Mouse (Mus musculus) neural tube, embryonic 11.5 days (tissue): ENCODE data around the gene Cnn1. TPM values are rescaled to one million over a fixed set of nuclear protein-coding genes. Genes with fewer than 3 reads are reported as not detected.

Experiments used
- ATAC-seq: fragments of 200-750 bp; cut with Nextera tagmentation; 2 replicates; pipeline ENCODE4 v1.8.0; 2017; ENCODE audit warnings: moderate number of reproducible peaks, mild to moderate bottlenecking, moderate TSS enrichment, moderate library complexity; ENCODE audit not compliant: insufficient read depth, low FRiP score, low TSS enrichment
- DNase-seq: peaks from one replicate; pipeline ENCODE4 v3.0.0-alpha.2; 2015; ENCODE audit warnings: low spot score
- H3K27ac ChIP-seq: fragments of 300-500 bp; sonication (generic); 2 replicates; pipeline ENCODE4 v1.5.1; 2014; ENCODE audit warnings: low read depth, mild to moderate bottlenecking, low read length
- H3K27me3 ChIP-seq: fragments of 300-500 bp; sonication (generic); 2 replicates; pipeline ENCODE4 v1.6.1; 2014; ENCODE audit warnings: mild to moderate bottlenecking, low read length, mixed read lengths; ENCODE audit not compliant: control insufficient read depth, insufficient read depth
- H3K36me3 ChIP-seq: fragments of 300-500 bp; sonication (generic); 2 replicates; pipeline ENCODE4 v1.6.1; 2014; ENCODE audit warnings: mild to moderate bottlenecking, low read length, moderate library complexity, mixed read lengths; ENCODE audit not compliant: control insufficient read depth, insufficient read depth
- H3K4me1 ChIP-seq: fragments of 300-500 bp; sonication (generic); 2 replicates; pipeline ENCODE4 v1.6.1; 2014; ENCODE audit warnings: low read length, mixed read lengths; ENCODE audit not compliant: control insufficient read depth, insufficient read depth
- H3K4me2 ChIP-seq: fragments of 300-500 bp; sonication (generic); 2 replicates; pipeline ENCODE4 v1.6.1; 2014; ENCODE audit warnings: low read depth, mild to moderate bottlenecking, moderate library complexity
- H3K4me3 ChIP-seq: fragments of 300-500 bp; sonication (generic); 2 replicates; pipeline ENCODE4 v1.5.1; 2014; ENCODE audit warnings: low read depth, low read length
- H3K9ac ChIP-seq: fragments of 300-500 bp; sonication (generic); 2 replicates; pipeline ENCODE4 v1.6.1; 2014; ENCODE audit warnings: mild to moderate bottlenecking, low read length
- H3K9me3 ChIP-seq: fragments of 300-500 bp; sonication (generic); 2 replicates; pipeline ENCODE4 v1.6.1; 2016; ENCODE audit warnings: low read length; ENCODE audit not compliant: control insufficient read depth
- WGBS: fragments of 180-500 bp; shearing (Covaris S2); extraction: QIAGEN DNeasy Blood & Tissue Kit; methylation state at CpG from one replicate; pipeline ENCODE4 v1.1.7; 2014; 5-methylcytosine and 5-hydroxymethylcytosine counted together
- polyA plus RNA-seq: library from polyadenylated mRNA; unstranded; fragments of >200 nt; fragmentation: Nextera tagmentation; extraction: Ambion mirVana; gene quantifications from 2 replicates; pipeline ENCODE4 v1.2.1, GENCODE M21; 2014

The Cnn1 gene
- polyA plus RNA-seq, 1 experiment from 2014 or later: 1.0 TPM

DNA sequence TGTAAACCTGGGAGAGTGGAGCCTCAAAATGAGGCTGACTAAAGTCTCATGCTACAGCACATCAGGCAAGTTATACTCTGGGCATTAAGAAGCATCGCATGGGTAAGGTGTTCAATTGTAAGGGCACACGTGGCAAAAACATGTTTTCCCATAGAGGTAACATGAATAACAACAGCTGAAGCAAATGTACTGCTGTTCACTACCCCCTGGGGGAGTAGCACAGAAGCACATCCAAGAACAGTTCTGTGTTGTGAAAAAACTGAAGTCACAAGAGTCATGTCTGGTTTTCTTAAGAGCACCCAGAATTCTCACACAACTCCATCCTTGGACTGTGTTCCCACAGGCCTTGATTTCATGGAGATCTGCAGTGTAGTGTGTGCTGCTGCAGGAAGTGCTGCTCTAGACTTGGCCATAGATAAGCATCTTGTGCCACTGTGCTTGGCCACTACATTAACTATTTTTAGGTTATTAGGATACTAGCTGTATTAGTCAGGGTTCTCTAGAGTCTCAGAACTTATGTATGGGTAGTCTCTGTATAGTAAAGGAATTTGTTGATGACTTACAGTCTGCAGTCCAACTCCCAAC lies 11.9 kb upstream of the Cnn1 start:
- ATAC-seq (no peak), DNase-seq (no peak)
- H3K27me3 ChIP-seq: no peaks in the 10 kb centered on the region
- H3K9me3 ChIP-seq: no peaks in the 10 kb centered on the region
- H3K9ac ChIP-seq: no peak overlapping the region
- no peak overlapping the region for H3K27ac ChIP-seq
- H3K4me3 ChIP-seq: no peak overlapping the region
- WGBS: 79% methylated on average over 2 of the region's 2 CpGs
- no peaks in the 10 kb centered on the region for H3K4me1 ChIP-seq
- no peaks in the 10 kb centered on the region for H3K36me3 ChIP-seq
- no peak overlapping the region for H3K4me2 ChIP-seq

DNA sequence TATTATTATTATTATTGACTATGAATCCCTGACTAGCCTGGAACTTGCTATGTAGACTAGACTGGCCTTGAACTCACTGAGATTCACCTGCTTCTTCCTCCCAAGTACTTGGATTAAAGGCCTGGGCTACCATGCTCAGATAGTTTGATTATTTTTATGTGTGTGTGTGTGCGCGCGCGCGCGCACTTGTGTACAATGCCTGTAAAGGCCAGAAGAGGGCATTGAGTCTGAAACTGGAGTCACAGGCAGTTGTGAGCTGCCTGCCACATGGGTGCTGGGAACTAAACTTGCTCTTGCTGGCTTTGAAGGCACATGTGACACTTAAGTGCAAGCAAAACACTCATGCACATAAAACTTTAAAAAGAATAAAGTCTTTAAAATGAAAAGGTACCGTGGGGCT lies 9.7 kb upstream of the Cnn1 start:
- DNase-seq (no peak), ATAC-seq (no peak)
- no peak overlapping the region for H3K4me2 ChIP-seq
- H3K9ac ChIP-seq: no peak overlapping the region
- H3K27ac ChIP-seq: no peak overlapping the region
- 98% methylated on average over 7 of the region's 7 CpGs for WGBS
- H3K9me3 ChIP-seq: no peaks in the 10 kb centered on the region
- H3K4me3 ChIP-seq: no peak overlapping the region
- no peaks in the 10 kb centered on the region for H3K27me3 ChIP-seq
- no peaks in the 10 kb centered on the region for H3K36me3 ChIP-seq
- no peaks in the 10 kb centered on the region for H3K4me1 ChIP-seq

DNA sequence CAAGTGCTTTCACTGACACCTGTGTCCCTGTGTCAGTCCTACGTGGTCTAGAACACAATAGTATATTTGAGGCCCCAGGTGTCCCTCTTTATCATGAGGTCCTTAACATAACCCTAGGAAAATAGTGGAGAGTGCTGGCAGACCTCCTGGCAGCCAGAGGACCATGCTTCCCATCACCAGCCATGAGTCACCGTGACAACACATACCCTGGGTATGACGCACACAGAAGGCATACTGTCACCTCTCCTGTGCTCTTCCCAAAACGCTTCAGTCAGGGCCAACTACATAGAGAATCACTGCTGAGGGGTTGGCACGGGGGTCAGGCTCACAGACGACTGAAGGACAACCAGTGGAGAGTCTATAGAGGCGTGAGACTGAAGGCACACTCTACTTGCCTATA lies 9.0 kb upstream of the Cnn1 start:
- 90% methylated on average over 7 of the region's 7 CpGs for WGBS
- H3K27ac ChIP-seq: no peak overlapping the region
- DNase-seq: no peak
- H3K9ac ChIP-seq: no peak overlapping the region
- no peak overlapping the region for H3K4me2 ChIP-seq
- H3K27me3 ChIP-seq: no peaks in the 10 kb centered on the region
- ATAC-seq: no peak
- no peaks in the 10 kb centered on the region for H3K4me1 ChIP-seq
- no peaks in the 10 kb centered on the region for H3K36me3 ChIP-seq
- no peaks in the 10 kb centered on the region for H3K9me3 ChIP-seq
- H3K4me3 ChIP-seq: no peak overlapping the region

DNA sequence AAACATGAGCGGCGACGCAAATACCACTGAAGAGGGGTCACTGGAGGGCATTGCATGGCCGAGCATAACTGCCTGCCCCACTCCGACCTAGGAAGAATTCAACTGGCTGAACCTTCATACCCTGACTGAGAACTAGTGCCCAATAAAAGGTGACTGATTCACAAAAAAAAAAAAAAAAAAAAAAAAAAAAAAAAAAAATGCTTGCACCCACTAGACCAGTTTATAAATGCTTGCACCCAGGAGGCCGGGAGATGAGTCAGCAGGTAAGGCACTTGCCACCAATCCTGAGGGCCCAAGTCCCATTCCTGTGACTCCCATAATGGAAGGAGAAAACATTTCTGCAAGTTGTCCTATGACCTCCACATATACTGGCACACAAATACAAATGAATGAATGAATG lies 6.3 kb upstream of the Cnn1 start:
- H3K36me3 ChIP-seq: no peaks in the 10 kb centered on the region
- H3K4me2 ChIP-seq: no peak overlapping the region
- H3K27me3 ChIP-seq: no peaks in the 10 kb centered on the region
- DNase-seq (no peak), ATAC-seq (no peak)
- H3K9ac ChIP-seq: no peak overlapping the region
- H3K4me1 ChIP-seq: no peaks in the 10 kb centered on the region
- H3K4me3 ChIP-seq: no peak overlapping the region
- 91% methylated on average over 6 of the region's 6 CpGs for WGBS
- H3K9me3 ChIP-seq: no peaks in the 10 kb centered on the region
- H3K27ac ChIP-seq: no peak overlapping the region

DNA sequence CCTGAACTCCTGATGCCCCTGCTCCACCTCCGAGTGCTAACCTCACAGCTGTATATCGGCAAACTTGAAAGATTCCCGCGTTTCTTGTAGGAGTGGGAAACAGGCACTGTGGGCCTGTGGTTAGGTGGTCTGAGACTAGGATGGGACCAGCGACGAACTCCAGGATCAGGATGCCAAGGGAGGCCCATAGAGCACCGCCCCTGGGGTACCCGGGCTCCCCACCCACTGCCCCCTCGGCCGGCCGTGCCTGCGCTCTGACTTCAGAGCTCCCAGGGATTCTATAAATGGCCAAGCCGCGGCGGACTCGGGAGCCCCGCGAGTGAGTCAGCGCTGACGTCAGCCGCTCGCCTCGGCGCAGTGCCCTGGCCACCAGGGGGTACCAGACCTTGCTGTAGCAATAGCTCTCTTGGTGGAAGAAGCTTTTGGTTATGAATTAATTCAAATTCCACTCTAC lies 3.1 kb upstream of the Cnn1 start:
- H3K4me2 ChIP-seq: peak overlapping the region; percentile 64
- H3K4me1 ChIP-seq: no peaks in the 10 kb centered on the region
- ATAC-seq (peak; percentile 63), DNase-seq (peak; percentile 81)
- 1% methylated on average over 24 of the region's 24 CpGs for WGBS
- peaks cover 24% of the 10 kb centered on the region for H3K27me3 ChIP-seq
- H3K9ac ChIP-seq: peak overlapping the region; percentile 61
- no peaks in the 10 kb centered on the region for H3K36me3 ChIP-seq
- H3K27ac ChIP-seq: no peak overlapping the region
- H3K4me3 ChIP-seq: peak overlapping the region; percentile 31
- H3K9me3 ChIP-seq: no peaks in the 10 kb centered on the region

DNA sequence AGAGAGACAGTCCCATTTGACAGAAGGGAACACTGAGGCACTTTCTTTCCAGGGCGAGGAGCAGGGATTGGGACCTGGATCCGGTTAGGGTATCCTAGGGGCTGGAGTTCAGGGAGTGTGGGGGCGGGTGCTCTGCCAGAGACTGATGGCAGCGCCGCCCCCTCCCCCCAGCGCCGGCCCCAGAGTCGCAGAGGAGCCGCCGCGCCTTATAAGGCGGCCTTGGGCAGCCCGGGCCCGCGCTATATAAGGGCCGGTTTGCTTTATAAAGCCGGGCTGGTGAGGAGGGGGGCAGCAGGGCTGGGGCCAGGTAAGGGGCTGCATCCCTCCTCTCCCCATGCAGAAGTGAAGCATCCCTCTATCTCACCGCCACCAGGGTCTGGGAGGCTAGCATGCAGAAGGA lies 906 bp downstream of the Cnn1 start:
- DNase-seq (no peak), ATAC-seq (no peak)
- Histone ChIP-seq H3K27me3 (peaks cover 26% of the 10 kb centered on the region), H3K4me3 (no peak overlapping the region), H3K9me3 (no peaks in the 10 kb centered on the region), H3K4me1 (no peaks in the 10 kb centered on the region), H3K4me2 (no peak overlapping the region), H3K9ac (no peak overlapping the region), H3K27ac (no peak overlapping the region), H3K36me3 (no peaks in the 10 kb centered on the region)
- WGBS: 5% methylated on average over 16 of the region's 18 CpGs

DNA sequence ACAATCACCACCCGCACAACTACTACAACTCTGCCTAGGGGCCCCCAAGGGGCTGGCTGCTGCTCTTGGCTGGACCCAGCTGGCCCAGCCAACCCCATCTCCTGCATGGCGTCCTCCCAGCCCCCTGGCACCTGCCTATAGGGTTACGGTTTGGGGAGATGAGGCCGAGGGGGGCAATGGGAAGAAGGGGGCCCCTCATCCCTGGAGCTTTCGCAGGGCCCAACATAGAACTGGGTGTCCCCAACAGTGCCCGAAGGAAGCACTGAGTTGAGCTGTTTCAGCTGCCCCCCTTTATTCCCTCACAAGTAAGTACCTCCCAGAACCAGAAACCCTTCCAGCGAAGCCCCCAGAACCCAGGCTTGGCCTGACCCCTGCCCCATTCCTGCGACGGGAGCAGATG lies 9.2 kb downstream of the Cnn1 start:
- Histone ChIP-seq H3K4me2 (no peak overlapping the region), H3K27me3 (no peaks in the 10 kb centered on the region), H3K36me3 (peaks cover 12% of the 10 kb centered on the region), H3K9me3 (no peaks in the 10 kb centered on the region), H3K9ac (no peak overlapping the region), H3K27ac (no peak overlapping the region), H3K4me1 (no peaks in the 10 kb centered on the region), H3K4me3 (no peak overlapping the region)
- 85% methylated on average over 9 of the region's 9 CpGs for WGBS
- no peak for ATAC-seq
- no peak for DNase-seq

DNA sequence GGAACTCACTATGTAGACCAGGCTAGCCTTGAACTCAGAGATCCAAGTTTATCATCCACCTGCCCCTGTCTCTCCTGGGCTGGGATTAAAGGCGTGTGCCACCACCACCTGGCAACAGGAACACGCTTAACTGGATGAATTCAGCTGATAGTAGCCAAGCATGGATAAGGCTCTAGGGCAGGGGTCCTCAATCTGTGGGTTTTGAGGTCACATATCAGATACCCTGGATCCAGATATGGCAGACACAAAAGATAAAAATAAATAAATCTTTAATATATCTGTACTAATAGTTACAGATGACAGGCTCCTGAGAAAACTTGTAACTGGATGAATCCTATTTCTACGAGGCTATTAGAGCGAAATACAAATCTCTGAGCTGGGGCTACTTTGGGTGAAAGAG lies 16.6 kb downstream of the Cnn1 start:
- Histone ChIP-seq H3K4me3 (peak overlapping the region; percentile 86; the same call in 1 of the 2 replicates), H3K9ac (no peak overlapping the region; the same call in 1 of the 2 replicates)

DNA sequence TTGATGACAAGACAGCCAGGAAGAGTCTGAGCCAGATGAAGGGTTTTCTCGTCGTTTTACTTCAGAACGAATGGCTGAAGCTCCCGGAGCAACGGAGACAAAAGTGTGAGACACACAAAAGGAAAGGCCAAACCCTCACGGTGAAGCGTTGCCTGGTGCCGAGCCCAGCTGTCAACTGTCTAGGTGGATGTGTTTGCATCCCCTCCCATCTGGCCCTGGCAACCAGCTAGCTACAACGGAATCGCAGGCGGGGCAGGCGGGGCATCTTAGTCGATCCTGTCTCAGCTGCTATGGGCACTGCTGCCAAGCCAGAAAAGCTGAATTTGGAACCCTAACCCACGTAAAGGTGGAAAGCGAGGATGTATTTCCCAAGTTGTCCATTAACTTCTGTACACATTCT lies 17.1 kb downstream of the Cnn1 start:
- DNase-seq (no peak), ATAC-seq (no peak)
- peak overlapping the region; percentile 88 for H3K9ac ChIP-seq
- H3K4me2 ChIP-seq: peak overlapping the region; percentile 87
- H3K9me3 ChIP-seq: no peaks in the 10 kb centered on the region
- peaks cover 4% of the 10 kb centered on the region for H3K4me1 ChIP-seq
- 24% methylated on average over 15 of the region's 15 CpGs for WGBS
- no peak overlapping the region for H3K27ac ChIP-seq
- peak overlapping the region; percentile 86 for H3K4me3 ChIP-seq
- H3K27me3 ChIP-seq: no peaks in the 10 kb centered on the region
- H3K36me3 ChIP-seq: peaks cover 10% of the 10 kb centered on the region

More for the DNA sequence above, 16.6 kb downstream of the Cnn1 start:
- WGBS: 90% methylated on average over 4 of the region's 4 CpGs
- no peak overlapping the region for H3K27ac ChIP-seq
- DNase-seq (no peak), ATAC-seq (no peak)
- no peaks in the 10 kb centered on the region for H3K9me3 ChIP-seq
- no peaks in the 10 kb centered on the region for H3K27me3 ChIP-seq
- peak overlapping the region; percentile 87; the same call in 1 of the 2 replicates for H3K4me2 ChIP-seq
- peaks cover 4% of the 10 kb centered on the region for H3K4me1 ChIP-seq
- peaks cover 12% of the 10 kb centered on the region for H3K36me3 ChIP-seq
